Mouse (Mus musculus) cerebellum, adult 2 months (tissue): ENCODE data around the gene Scel. TPM values are rescaled to one million over a fixed set of nuclear protein-coding genes. Genes with fewer than 3 reads are reported as not detected.
A peak's percentile ranks its signal among the peaks of the same experiment; 100 is the strongest.

Source experiments
- DNase-seq, 2 experiments: peaks; one replicate each; pipeline ENCODE4 v3.0.0; 2021
- H3K27ac ChIP-seq: fragments of 200-500 bp; 2 replicates; pipeline ENCODE4 v1.5.1; 2012; ENCODE audit warnings: low read length, control low read depth, inconsistent platforms; ENCODE audit not compliant: insufficient read depth
- H3K27me3 ChIP-seq: fragments of 200-500 bp; 2 replicates; pipeline ENCODE4 v1.6.1; 2012; ENCODE audit warnings: inconsistent platforms, mild to moderate bottlenecking, low read length, moderate library complexity; ENCODE audit not compliant: control insufficient read depth, insufficient read depth
- H3K4me1 ChIP-seq: fragments of 200-500 bp; 2 replicates; pipeline ENCODE4 v1.6.1; 2011; ENCODE audit warnings: low read length; ENCODE audit not compliant: control insufficient read depth, insufficient read depth
- H3K4me3 ChIP-seq: fragments of 200-500 bp; replicated peaks from 2 replicates; pipeline ENCODE3; 2011; ENCODE audit warnings: mild to moderate bottlenecking, low read depth, low read length, control low read depth; ENCODE audit not compliant: insufficient read depth
- CTCF ChIP-seq: fragments of 200-500 bp; IDR thresholded peaks from 2 replicates; pipeline ENCODE4 v1.5.1; 2011; ENCODE audit warnings: low read depth, mild to moderate bottlenecking, control low read depth, low read length, moderate library complexity, borderline replicate concordance; ENCODE audit not compliant: insufficient read depth
- POLR2A ChIP-seq: fragments of 200-500 bp; IDR thresholded peaks from 2 replicates; pipeline ENCODE4 v1.6.1; 2011; ENCODE audit warnings: low read length, control low read depth, borderline replicate concordance; ENCODE audit not compliant: insufficient read depth
- WGBS: fragments of 180-500 bp; shearing (Covaris S2); methylation state at CpG from one replicate; pipeline ENCODE4 v1.1.7; 2018; 5-methylcytosine and 5-hydroxymethylcytosine counted together
- polyA plus RNA-seq: library from polyadenylated mRNA; depleted of rRNA; stranded (reverse); fragments of >200 nt; gene quantifications from 2 replicates; pipeline ENCODE4 v1.2.3, GENCODE M21; 2012

Scel gene
- polyA plus RNA-seq, 1 experiment: 0.98 TPM

- 89% methylated on average over 3 of the region's 3 CpGs for WGBS
- TF ChIP-seq POLR2A (no peak), CTCF (no peak)
- no peak overlapping the region for H3K27ac ChIP-seq
- no peaks in the 10 kb centered on the region for H3K27me3 ChIP-seq
- H3K4me3 ChIP-seq: no peak overlapping the region
- H3K4me1 ChIP-seq: peaks cover 3% of the 10 kb centered on the region
- no peak for DNase-seq
These were observed 35.9 kb upstream of the Scel start for GRCm38 (mm10) chr14:103477281-103477680.

- Histone ChIP-seq H3K4me3 (no peak overlapping the region), H3K27ac (no peak overlapping the region), H3K4me1 (peaks cover 3% of the 10 kb centered on the region), H3K27me3 (no peaks in the 10 kb centered on the region)
- WGBS: 86% methylated on average over 2 of the region's 2 CpGs
- no peak for TF ChIP-seq POLR2A
- no peak for TF ChIP-seq CTCF
- no peak for DNase-seq
These were observed 35.2 kb upstream of the Scel start for GRCm38 (mm10) chr14:103477959-103478358.

- no peak overlapping the region for H3K27ac ChIP-seq
- no peak overlapping the region for H3K4me3 ChIP-seq
- WGBS: 65% methylated on average over 7 of the region's 7 CpGs
- H3K27me3 ChIP-seq: no peaks in the 10 kb centered on the region
- TF ChIP-seq POLR2A (no peak), CTCF (no peak)
- H3K4me1 ChIP-seq: no peaks in the 10 kb centered on the region
- DNase-seq: no peak
These were observed 33.7 kb upstream of the Scel start for GRCm38 (mm10) chr14:103479446-103479845.

- no peaks in the 10 kb centered on the region for H3K4me1 ChIP-seq
- no peak overlapping the region for H3K27ac ChIP-seq
- DNase-seq: no peak
- no peak overlapping the region for H3K4me3 ChIP-seq
- 86% methylated on average over 7 of the region's 7 CpGs for WGBS
- H3K27me3 ChIP-seq: no peaks in the 10 kb centered on the region
- TF ChIP-seq POLR2A (no peak), CTCF (no peak)
These were observed 31.6 kb upstream of the Scel start for GRCm38 (mm10) chr14:103481514-103481913.

GRCm38 (mm10) chr14:103485671-103486070 is 27.5 kb upstream of the Scel start:
- WGBS: 88% methylated on average over 8 of the region's 8 CpGs

GRCm38 (mm10) chr14:103486974-103487373 is 26.2 kb upstream of the Scel start:
- TF ChIP-seq CTCF (no peak), POLR2A (no peak)

More at GRCm38 (mm10) chr14:103485671-103486070, 27.5 kb upstream of the Scel start:
- Histone ChIP-seq H3K27ac (no peak overlapping the region), H3K27me3 (no peaks in the 10 kb centered on the region), H3K4me3 (no peak overlapping the region), H3K4me1 (no peaks in the 10 kb centered on the region)
- no peak for DNase-seq
- TF ChIP-seq CTCF (no peak), POLR2A (no peak)

GRCm38 (mm10) chr14:103488659-103489058 is 24.5 kb upstream of the Scel start:
- H3K27me3 ChIP-seq: no peaks in the 10 kb centered on the region
- WGBS: 56% methylated on average over 3 of the region's 3 CpGs
- no peak overlapping the region for H3K4me3 ChIP-seq
- DNase-seq: no peak
- H3K27ac ChIP-seq: no peak overlapping the region
- no peaks in the 10 kb centered on the region for H3K4me1 ChIP-seq
- TF ChIP-seq CTCF (peak; percentile 2; the same call in 1 of the 2 replicates), POLR2A (no peak)

More at GRCm38 (mm10) chr14:103486974-103487373, 26.2 kb upstream of the Scel start:
- WGBS: 94% methylated on average over 5 of the region's 5 CpGs
- DNase-seq: no peak
- no peak overlapping the region for H3K27ac ChIP-seq
- no peaks in the 10 kb centered on the region for H3K27me3 ChIP-seq
- no peak overlapping the region for H3K4me3 ChIP-seq
- no peaks in the 10 kb centered on the region for H3K4me1 ChIP-seq

- H3K4me3 ChIP-seq: no peak overlapping the region
- H3K27me3 ChIP-seq: no peaks in the 10 kb centered on the region
- WGBS: 59% methylated on average over 8 of the region's 8 CpGs
- no peak for DNase-seq
- TF ChIP-seq POLR2A: no peak
- TF ChIP-seq CTCF: no peak
- no peak overlapping the region for H3K27ac ChIP-seq
- no peaks in the 10 kb centered on the region; the same call in 1 of the 2 replicates for H3K4me1 ChIP-seq
These were observed 14.9 kb upstream of the Scel start for GRCm38 (mm10) chr14:103498199-103498598.

- TF ChIP-seq CTCF (no peak), POLR2A (no peak)
- H3K4me1 ChIP-seq: no peaks in the 10 kb centered on the region; the same call in 1 of the 2 replicates
- H3K27me3 ChIP-seq: no peaks in the 10 kb centered on the region
- WGBS: 78% methylated on average over 5 of the region's 5 CpGs
- H3K27ac ChIP-seq: no peak overlapping the region
- no peak overlapping the region for H3K4me3 ChIP-seq
- DNase-seq: no peak
These were observed 14.5 kb upstream of the Scel start for GRCm38 (mm10) chr14:103498613-103499012.
